Mouse (Mus musculus): Measurements from ENCODE around the gene Gp1ba. TPM values are rescaled to one million over a fixed set of nuclear protein-coding genes. Genes with fewer than 3 reads are reported as not detected.

Gene Gp1ba
- total and polyA plus RNA-seq, 3 experiments = 1.6 to 5.0 TPM; not detected in 1

DNA sequence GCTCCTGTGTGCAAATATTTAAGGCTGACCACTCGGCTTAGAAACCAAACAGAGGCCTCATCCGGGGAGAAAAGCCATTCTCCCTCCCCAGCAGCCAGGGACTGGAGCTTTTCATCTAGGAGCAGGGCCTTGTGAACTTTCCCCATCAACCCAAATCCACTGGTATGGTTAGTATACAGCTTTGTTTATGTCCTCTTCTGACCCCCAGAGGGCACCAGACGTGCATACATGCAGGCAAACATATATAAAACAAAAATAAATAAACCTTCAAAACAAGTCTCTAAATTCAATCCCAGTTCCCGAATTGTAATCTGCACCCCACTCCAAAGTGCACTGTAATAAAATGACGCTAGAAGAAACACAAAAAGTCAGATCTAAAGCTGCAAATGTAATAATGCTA is 9.4 kb upstream of the Gp1ba start (continued):
- TF ChIP-seq BHLHE40 (IDR thresholded peaks at IDR 0.05; ENCODE audit: borderline replicate concordance, low read depth, low read length) = no peak

GRCm38 (mm10) chr11:70630129-70630528 is 8.8 kb upstream of the Gp1ba start:
- Histone ChIP-seq H3K36me3 (ENCODE audit: control insufficient read depth in 1 of 2, insufficient read depth in 2 of 2, low read length in 2 of 2) (peaks cover 0 to 2% of the 10 kb centered on the region in 2 experiments; a peak in 1 of 4 replicates), H3K27ac (ENCODE audit: control insufficient read depth, low read depth, low read length) (no peak overlapping the region), H3K4me1 (ENCODE audit: control insufficient read depth in 1 of 2, insufficient read depth in 2 of 2, low read length in 2 of 2) (peaks cover 0 to 8% of the 10 kb centered on the region in 2 experiments; a peak in 2 of 4 replicates), H3K4me3 (ENCODE audit: control insufficient read depth in 1 of 2, insufficient read depth in 1 of 2, low read depth in 2 of 2, low read length in 2 of 2) (peak overlapping the region; percentile 34 to 39; a peak in 3 of 4 replicates), H3K9ac (ENCODE audit: control insufficient read depth, low read depth, low read length, poor library complexity, severe bottlenecking) (peak overlapping the region; percentile 63), H3K9me3 (replicated peaks; ENCODE audit: insufficient read depth, low read length) (no peaks in the 10 kb centered on the region), H3K79me2 (ENCODE audit: control insufficient read depth, insufficient read depth, low read length, poor library complexity) (no peaks in the 10 kb centered on the region), H3K27me3 (ENCODE audit: control insufficient read depth in 1 of 2, insufficient read depth in 2 of 2, low read length in 2 of 2) (no peaks in the 10 kb centered on the region)
- TF ChIP-seq SMC3 (IDR thresholded peaks at IDR 0.05; ENCODE audit: low read depth, low read length) (0 out of 2 replicates have a peak, but pooled peaks have one; percentile 19), CTCF (IDR thresholded peaks at IDR 0.05 in 2 of 3, conservative IDR thresholded peaks at IDR 0.05 in 1 of 3; ENCODE audit: control insufficient read depth in 1 of 3, insufficient read depth in 1 of 3, low read depth in 2 of 3, low read length in 3 of 3, poor library complexity in 1 of 3, severe bottlenecking in 1 of 3) (no peak), CHD2 (IDR thresholded peaks at IDR 0.05; ENCODE audit: low read length) (no peak), HCFC1 (IDR thresholded peaks at IDR 0.05; ENCODE audit: low read depth, low read length) (no peak)
- peak; percentile 67 for DNase-seq (ENCODE audit: low read depth, low spot score)

DNA sequence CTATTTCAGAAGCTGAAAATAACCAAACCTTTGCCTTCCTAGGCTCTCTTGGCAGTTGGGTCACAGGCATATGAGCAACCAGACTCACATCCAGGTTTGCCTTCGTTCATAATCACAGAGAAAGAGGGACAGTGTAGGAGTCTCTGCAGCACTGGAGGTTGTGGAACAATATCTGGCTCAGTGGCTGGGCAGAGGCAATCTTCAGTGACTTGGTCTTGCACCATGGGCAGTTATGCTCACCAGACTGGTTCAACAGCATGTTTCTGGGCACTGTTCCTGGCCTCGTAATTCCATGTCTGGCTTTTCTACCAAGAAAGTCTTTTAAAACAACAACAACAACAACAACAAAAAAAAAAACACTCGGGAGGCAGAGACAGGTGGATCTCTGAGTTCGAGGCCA is 3.3 kb upstream of the Gp1ba start:
- no peaks in the 10 kb centered on the region for H3K27me3 ChIP-seq (ENCODE audit: control insufficient read depth in 1 of 2, insufficient read depth in 2 of 2, low read length in 2 of 2)
- H3K36me3 ChIP-seq (ENCODE audit: control insufficient read depth in 1 of 2, insufficient read depth in 2 of 2, low read length in 2 of 2) = peaks cover 0 to 36% of the 10 kb centered on the region in 2 experiments; a peak in 2 of 4 replicates
- no peaks in the 10 kb centered on the region for H3K9me3 ChIP-seq (replicated peaks; ENCODE audit: insufficient read depth, low read length)
- H3K9ac ChIP-seq (ENCODE audit: control insufficient read depth, low read depth, low read length, poor library complexity, severe bottlenecking) = no peak overlapping the region
- peaks cover 14 to 38% of the 10 kb centered on the region in 2 experiments for H3K4me1 ChIP-seq (ENCODE audit: control insufficient read depth in 1 of 2, insufficient read depth in 2 of 2, low read length in 2 of 2)
- TF ChIP-seq E2F4 (IDR thresholded peaks at IDR 0.05; ENCODE audit: borderline replicate concordance, low read depth, low read length) = no peak
- no peak for TF ChIP-seq TAL1 (IDR thresholded peaks at IDR 0.05; ENCODE audit: low read length)
- no peak for TF ChIP-seq RAD21 (IDR thresholded peaks at IDR 0.05; ENCODE audit: low read depth, low read length)
- TF ChIP-seq ZKSCAN1 (IDR thresholded peaks at IDR 0.05; ENCODE audit: low read depth, low read length) = no peak
- no peak for TF ChIP-seq NELFE (IDR thresholded peaks at IDR 0.05; ENCODE audit: low read depth, low read length)
- DNase-seq (ENCODE audit: low read depth, low spot score) = no peak
- peaks cover 8% of the 10 kb centered on the region; the same call in 1 of the 2 replicates for H3K79me2 ChIP-seq (ENCODE audit: control insufficient read depth, insufficient read depth, low read length, poor library complexity)
- H3K4me3 ChIP-seq (ENCODE audit: control insufficient read depth in 1 of 2, insufficient read depth in 1 of 2, low read depth in 2 of 2, low read length in 2 of 2) = no peak overlapping the region
- no peak overlapping the region for H3K27ac ChIP-seq (ENCODE audit: control insufficient read depth, low read depth, low read length)

GRCm38 (mm10) chr11:70637764-70638163 is 1.2 kb upstream of the Gp1ba start:
- Histone ChIP-seq H3K36me3 (ENCODE audit: control insufficient read depth in 1 of 2, insufficient read depth in 2 of 2, low read length in 2 of 2) (peaks cover 0 to 41% of the 10 kb centered on the region in 2 experiments; a peak in 2 of 4 replicates), H3K4me3 (ENCODE audit: control insufficient read depth in 1 of 2, insufficient read depth in 1 of 2, low read depth in 2 of 2, low read length in 2 of 2) (peak overlapping the region in 1 of 2 experiments; percentile 9; a peak in 1 of 4 replicates), H3K9ac (ENCODE audit: control insufficient read depth, low read depth, low read length, poor library complexity, severe bottlenecking) (peak overlapping the region; percentile 52), H3K79me2 (ENCODE audit: control insufficient read depth, insufficient read depth, low read length, poor library complexity) (peaks cover 10% of the 10 kb centered on the region; the same call in 1 of the 2 replicates), H3K9me3 (replicated peaks; ENCODE audit: insufficient read depth, low read length) (no peaks in the 10 kb centered on the region), H3K27me3 (ENCODE audit: control insufficient read depth in 1 of 2, insufficient read depth in 2 of 2, low read length in 2 of 2) (no peaks in the 10 kb centered on the region), H3K27ac (ENCODE audit: control insufficient read depth, low read depth, low read length) (peak overlapping the region; percentile 96), H3K4me1 (ENCODE audit: control insufficient read depth in 1 of 2, insufficient read depth in 2 of 2, low read length in 2 of 2) (peaks cover 14 to 47% of the 10 kb centered on the region in 2 experiments)
- DNase-seq (ENCODE audit: low read depth, low spot score) = peak; percentile 69
- TF ChIP-seq ZNF384 (IDR thresholded peaks at IDR 0.05; ENCODE audit: low read depth, low read length) = peak; percentile 85
- TF ChIP-seq KAT2A (conservative IDR thresholded peaks at IDR 0.05; ENCODE audit: low read depth, low read length) = no peak
- TF ChIP-seq TCF12 (IDR thresholded peaks at IDR 0.05; ENCODE audit: low read depth, low read length) = peak; percentile 75
- no peak for TF ChIP-seq USF1 (IDR thresholded peaks at IDR 0.05; ENCODE audit: low read depth, low read length)
- peak; percentile 39; the same call in 1 of the 2 replicates for TF ChIP-seq NELFE (IDR thresholded peaks at IDR 0.05; ENCODE audit: low read depth, low read length)
- TF ChIP-seq MYC (IDR thresholded peaks at IDR 0.05; ENCODE audit: low read depth, low read length) = 0 out of 2 replicates have a peak, but pooled peaks have one; percentile 28
- TF ChIP-seq ETS1 (IDR thresholded peaks at IDR 0.05; ENCODE audit: low read depth, low read length) = peak; percentile 59
- TF ChIP-seq MAX (IDR thresholded peaks at IDR 0.05; ENCODE audit: low read length) = peak; percentile 48; the same call in 1 of the 2 replicates
- TF ChIP-seq MXI1 (IDR thresholded peaks at IDR 0.05; ENCODE audit: low read depth, low read length) = peak; percentile 63
- no peak for TF ChIP-seq CTCF (IDR thresholded peaks at IDR 0.05 in 2 of 3, conservative IDR thresholded peaks at IDR 0.05 in 1 of 3; ENCODE audit: control insufficient read depth in 1 of 3, insufficient read depth in 1 of 3, low read depth in 2 of 3, low read length in 3 of 3, poor library complexity in 1 of 3, severe bottlenecking in 1 of 3)
- TF ChIP-seq RCOR1 (IDR thresholded peaks at IDR 0.05; ENCODE audit: low read depth, low read length) = peak; percentile 81
- TF ChIP-seq E2F4 (IDR thresholded peaks at IDR 0.05; ENCODE audit: borderline replicate concordance, low read depth, low read length) = 0 out of 2 replicates have a peak, but pooled peaks have one; percentile 75
- TF ChIP-seq SIN3A (IDR thresholded peaks at IDR 0.05; ENCODE audit: low read length) = peak; percentile 49; the same call in 1 of the 2 replicates
- TF ChIP-seq EP300 (IDR thresholded peaks at IDR 0.05; ENCODE audit: low read depth in 1 of 2, low read length in 2 of 2) = peak; percentile 76 to 80
- TF ChIP-seq CHD2 (IDR thresholded peaks at IDR 0.05; ENCODE audit: low read length) = no peak
- TF ChIP-seq POLR2AphosphoS5 (IDR thresholded peaks at IDR 0.05; ENCODE audit: borderline replicate concordance, low read depth, low read length) = no peak
- peak; percentile 72 for TF ChIP-seq GATA1 (IDR thresholded peaks at IDR 0.05; ENCODE audit: low read depth, low read length)
